Mouse (Mus musculus) activated CD4-positive, CD25-positive, alpha-beta regulatory T cell, adult 4 months (primary cell): ENCODE results near the gene Cyp2s1. TPM values are rescaled to one million over a fixed set of nuclear protein-coding genes. Genes with fewer than 3 reads are reported as not detected.
"Not testable (repeated sequence)": the region's sequence is repeated elsewhere in the genome, so short reads cannot be mapped to it uniquely, and the experiment has no call there.

Experiments
- ATAC-seq: one replicate; pipeline ENCODE4 v1.8.0; 2017
- polyA plus RNA-seq, 2 experiments: library from polyadenylated mRNA; unstranded; fragments of 100-300 nt; shearing (Covaris generic); gene quantifications; one replicate each; pipeline ENCODE4 v1.2.1; 2017

Cyp2s1 gene
- polyA plus RNA-seq, 2 experiments from 2014 or later: 3.2 to 4.9 TPM

DNA sequence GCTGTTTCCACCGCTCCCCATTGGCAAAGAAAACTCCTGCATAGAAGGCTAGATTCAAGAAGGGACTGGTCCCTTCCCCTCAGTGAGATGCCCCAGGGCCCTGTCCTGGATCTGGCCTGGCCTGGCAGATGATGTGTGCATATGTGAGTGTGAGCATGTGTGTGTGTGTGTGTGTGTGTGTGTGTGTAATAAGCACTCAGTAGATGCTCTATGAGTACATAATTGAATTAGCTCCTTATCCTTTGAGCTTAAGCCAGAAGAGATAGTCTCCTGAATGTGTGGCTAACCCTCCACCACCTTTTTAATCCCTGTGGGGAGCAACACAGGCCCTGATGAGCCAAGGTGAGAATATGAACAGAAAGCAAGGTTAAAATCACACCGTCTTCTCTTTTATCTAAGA is 5.0 kb downstream of the Cyp2s1 start:
- no peak for ATAC-seq

DNA sequence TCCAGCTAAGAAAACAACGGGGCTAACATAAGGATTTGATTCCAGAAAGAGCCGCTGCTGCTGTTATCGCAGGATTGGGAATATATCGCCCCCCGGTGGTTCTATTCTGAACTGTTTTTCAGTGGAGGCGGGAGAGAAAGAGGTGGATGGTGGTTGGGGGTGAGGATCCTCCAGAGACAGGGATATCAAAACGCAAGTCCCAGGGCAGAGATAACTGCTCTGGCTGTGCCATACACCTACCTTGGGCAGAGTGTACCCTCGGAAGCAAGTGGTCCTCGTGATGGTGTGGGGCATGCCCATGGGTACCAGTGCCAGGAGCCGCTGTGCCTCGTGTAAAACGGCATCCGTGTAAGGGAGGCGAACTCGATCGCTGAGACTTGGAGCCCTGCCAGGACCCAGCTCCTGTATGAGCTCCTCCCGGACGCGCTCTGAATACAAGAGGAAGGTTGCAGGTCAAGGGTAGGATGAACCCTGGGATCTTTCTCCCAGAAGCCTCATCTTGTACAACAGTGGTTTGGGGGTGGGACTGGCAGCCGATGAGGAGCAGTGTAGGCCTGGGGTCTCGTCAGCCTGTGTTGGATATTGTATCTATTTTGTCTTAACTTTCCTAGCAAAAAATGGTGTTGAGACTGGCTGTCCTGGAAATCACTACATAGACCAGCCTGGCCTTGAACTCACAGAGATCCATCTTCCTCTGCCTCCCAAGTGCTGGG is 10.9 kb downstream of the Cyp2s1 start:
- peak; percentile 57 for ATAC-seq

DNA sequence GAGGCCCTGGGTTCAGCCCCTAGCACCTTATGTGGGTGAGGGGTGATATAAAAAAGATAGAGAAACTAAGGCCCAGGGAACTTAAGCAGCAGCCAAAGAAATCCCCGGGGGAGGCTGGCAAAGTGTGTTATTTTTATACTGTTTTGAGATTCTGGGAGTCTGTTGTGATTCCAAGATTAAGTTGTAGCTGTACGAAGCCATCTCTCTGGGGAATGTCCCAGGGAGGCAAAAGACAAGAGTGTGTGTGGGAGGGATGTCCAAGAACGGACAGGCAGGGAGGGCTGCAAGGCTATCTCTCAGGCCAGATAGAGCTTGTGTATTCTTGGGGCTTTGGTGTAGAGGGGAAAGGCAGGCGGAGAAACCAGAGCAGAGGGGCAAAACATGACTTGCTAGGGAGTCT is 11.9 kb downstream of the Cyp2s1 start:
- ATAC-seq: no peak

DNA sequence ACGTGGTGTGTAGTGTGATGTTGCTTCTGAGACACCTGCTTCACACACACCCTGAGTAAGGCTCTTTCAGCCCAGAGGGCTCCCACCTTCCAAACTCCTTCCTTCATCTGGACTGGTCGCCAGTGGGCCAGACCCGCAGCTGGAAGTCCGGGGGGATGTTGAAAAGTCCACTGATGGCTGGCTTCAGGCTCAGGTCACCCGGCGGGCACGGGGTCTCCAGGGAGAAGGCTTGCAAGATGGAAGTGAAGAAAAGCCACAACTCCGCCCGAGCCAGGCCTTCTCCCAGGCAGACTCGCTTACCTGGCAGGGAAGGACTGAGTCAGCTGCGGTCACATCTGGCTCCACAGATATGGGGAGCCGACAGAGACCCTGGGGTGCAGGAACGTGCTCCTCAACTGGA is 13.3 kb downstream of the Cyp2s1 start:
- ATAC-seq: no peak

DNA sequence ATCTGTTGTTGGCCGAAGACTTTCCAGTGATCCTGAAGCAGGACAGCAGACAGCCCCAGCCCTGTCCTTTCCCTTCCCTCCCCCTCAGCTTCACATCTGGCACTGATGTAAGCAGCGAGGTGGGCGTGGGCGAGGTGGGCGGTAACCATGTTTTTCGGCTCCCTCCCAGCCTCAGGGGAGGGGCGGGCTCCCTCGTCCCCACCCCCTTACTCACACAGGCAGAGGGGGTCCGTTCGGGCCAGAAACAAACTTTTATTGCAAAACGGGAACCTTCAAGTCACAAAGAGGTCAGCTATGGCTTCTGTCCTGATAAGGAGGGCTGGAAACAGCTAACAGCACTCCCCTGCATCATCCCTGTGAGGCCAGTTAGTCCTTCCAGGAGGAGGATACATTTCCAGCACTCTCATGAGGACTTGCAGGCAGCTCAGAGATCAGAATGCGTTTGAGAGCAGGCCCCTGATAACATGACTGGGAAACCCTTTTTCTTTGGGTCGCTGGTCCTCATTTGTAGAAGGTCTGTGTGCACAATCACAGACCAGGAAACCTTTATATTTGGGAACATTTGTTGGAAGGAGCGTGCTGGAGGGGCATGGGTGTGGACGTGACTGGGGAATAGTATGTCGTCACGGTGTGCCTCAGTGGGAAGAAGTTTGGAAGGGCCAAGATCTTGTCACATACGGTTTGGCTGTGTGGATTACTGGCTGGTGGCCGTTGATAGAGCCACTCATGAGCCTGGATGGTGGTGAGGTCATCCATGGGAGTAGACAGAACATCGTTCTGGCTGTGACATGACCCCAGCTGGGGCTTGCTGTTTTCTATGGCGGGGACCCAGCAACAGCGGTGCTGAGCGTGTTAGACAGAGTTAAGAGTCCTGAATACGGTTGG is 14.2 kb downstream of the Cyp2s1 start:
- ATAC-seq: no peak

DNA sequence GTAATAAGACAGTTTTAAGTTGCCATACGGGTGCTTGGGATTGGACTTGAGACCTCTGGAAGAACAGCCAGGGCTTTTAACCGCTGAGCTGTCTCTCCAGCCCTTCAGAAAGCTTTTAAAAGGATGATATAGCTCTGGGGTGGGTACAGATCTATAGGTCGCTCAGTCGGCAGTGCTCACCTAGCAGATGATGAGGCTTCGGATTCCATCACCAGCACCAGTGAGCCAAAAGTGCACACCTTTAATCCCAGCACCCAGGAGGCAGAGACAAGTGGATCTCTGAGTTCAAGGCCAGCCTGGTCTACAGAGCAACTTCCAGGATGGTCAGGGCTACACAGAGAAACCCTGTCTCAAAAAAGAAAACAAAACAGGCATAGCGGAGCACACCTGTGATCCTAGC is 15.7 kb downstream of the Cyp2s1 start:
- ATAC-seq: no peak

DNA sequence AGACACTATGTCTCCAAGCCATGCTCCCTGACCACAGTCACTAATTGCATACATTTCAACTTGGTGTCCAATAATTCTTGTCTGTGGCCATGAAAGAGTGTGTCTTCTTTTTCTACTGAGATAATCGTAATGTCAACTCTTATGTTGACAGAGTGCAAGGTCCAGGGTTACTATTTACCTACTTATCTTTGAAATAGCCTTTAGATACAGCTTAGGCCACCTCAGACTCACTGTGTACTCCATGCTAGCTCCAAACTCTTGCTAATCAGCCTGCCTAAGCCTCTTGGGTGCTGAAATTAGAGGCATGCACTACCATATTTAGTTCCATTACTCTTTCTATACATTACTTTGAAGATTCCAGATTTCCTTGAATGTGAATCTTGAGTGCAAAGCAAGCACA is 17.3 kb downstream of the Cyp2s1 start:
- no peak for ATAC-seq

DNA sequence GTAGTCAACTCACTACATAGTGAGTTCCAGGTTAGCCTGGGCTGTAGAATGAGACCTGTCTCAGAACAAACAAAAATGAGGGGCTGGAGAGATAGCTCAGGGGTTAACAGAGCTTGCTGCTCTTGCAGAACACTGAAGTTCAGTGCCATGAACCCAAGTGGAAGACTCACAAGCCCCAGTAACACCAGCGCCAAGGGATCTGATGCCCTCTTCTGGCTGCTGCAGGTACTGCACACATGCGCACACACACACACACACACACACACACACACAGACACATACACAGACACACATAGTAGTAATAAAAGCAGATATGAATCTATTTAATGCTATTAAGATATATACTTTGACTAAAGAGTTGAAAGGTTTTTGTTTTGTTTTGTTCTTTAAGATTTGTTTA is 18.2 kb downstream of the Cyp2s1 start:
- no peak for ATAC-seq

DNA sequence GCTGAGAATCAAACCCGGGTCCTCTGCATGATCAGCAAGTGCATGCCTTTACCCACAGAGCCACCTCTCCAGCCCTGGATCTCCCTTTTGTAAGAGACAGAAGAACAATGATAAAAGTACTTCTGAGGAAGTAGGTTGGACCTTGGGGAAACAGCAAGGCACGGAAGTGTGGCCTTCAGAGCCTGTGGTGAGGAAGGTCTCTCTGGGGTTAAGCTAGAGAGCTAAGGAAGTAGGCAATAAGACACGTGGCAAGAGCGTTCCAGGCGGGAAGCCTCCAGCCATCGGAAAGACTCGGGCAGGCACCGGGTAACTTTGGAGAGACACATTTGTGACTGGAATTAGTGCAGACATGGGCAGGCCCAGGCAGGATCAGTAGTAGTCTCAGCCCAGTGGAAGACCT is 21.9 kb downstream of the Cyp2s1 start:
- ATAC-seq: no peak

DNA sequence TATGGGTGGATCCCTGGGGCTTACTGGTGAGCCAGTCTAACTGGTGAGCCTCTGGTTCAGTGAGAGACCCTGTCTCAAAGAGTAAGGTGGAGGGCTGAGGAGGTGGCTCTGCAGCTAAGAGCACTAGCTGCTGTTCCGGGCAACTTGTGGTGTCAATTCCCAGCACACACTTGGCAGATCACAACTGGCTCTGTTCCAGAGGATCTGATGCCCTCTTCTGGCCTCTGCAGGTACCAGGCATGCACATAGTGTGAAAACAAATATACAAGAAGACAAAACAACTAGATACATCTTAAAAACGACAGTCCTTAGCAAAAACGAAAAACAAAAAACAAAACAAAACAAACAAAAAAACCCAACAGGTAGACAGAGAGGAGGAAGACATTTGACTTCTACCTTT is 23.0 kb downstream of the Cyp2s1 start:
- ATAC-seq: no peak

DNA sequence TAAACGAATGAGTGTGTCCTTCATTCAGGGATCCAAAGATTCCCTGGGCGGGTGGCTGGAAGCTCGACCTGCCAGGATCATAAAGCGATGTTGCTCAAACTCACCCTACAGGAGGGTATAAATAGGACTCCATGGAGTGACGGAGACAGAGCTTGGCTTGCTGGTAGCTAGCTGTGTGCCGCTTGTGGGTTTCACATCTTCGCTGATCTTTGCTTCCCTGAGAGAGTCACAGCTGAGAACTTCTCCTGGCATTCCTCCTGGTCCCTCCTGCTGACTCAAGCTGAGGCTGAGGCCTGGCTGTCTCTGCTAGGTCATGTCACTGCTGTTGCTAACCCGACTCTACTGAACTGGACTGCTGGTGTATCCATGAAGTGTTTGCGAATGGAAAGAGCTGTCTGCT is 23.7 kb downstream of the Cyp2s1 start:
- ATAC-seq: not testable (repeated sequence)

DNA sequence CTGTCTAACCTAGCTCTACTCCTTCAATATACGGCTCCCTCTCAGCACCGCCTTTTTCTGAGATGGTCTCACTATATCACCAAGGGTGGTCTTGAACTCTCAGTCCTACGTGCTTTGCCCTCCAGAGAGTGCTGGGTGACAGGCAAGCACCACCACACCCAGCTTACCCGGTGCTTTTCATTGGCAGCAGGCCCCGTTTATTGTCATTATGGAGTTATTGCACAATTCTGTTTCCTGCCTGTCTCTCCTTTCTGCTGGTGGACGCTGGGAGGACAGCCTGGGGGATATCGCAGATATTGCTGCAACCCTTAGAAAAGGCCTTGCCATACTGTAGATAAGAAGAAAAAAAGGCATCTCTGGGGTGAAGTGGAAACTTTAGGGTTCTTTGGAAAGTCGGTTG is 26.1 kb downstream of the Cyp2s1 start:
- no peak for ATAC-seq

DNA sequence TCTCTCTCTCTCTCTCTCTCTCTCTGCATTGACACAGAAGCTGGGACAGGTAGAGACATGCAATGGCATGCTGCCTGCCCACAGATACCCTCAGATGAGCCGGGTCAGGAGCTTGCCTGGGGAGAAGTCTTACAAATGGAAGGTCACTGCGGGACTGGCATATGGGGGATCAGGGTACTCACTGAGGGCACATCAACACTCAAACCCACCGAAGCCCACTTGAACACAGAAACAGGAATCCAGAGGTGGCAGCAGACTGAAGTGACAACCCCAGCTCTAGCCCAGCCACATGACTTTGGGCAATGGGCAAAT is 27.6 kb downstream of the Cyp2s1 start:
- no peak for ATAC-seq

DNA sequence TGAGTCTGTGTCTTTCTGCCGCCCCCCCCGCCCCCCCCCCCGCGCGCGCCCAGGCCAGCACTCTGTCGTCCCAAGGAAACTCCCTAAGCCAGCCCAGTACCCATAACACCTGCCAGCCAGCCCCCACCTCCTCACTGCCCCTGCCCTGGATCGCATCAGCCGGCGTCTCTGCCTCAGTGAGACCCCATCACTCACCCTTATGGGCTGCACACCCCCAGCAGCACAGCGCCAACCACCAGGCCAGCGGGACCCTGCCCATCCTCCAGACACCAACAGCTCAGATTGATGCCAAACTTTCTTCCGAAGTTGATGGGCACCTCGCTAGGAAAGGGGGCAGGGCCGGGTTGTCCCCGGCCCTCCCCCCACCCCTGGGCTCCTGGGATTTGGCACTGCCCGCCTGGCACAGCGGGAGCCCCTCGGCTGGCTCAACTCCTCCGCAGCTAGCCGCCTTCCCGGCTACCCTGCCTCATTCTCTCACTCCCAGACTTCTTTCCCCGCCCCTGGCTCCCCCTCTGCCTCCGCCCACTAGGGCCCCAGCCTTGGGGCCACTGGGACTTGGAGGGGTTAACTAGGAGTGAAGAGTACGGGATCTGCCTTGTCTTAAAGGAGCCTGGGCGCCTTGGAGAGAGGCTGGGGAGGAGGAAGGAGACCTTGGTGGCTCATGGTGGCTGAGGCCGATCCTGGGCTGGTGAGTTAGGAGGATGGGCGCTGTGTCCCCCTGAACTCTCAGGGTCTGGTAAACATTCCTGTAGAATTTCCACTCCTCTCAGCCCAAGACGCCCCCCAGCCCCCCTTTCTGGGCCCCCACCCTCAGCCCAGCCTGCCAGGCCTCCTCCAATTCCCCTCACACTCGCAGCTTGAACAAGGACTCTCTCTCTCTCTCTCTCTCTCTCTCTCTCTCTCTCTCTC is 28.2 kb downstream of the Cyp2s1 start, which contains the start of gene Axl:
Gene Axl (minus strand): TSS at position 486 of the 909 bp plus-strand sequence.
- no peak for ATAC-seq

DNA sequence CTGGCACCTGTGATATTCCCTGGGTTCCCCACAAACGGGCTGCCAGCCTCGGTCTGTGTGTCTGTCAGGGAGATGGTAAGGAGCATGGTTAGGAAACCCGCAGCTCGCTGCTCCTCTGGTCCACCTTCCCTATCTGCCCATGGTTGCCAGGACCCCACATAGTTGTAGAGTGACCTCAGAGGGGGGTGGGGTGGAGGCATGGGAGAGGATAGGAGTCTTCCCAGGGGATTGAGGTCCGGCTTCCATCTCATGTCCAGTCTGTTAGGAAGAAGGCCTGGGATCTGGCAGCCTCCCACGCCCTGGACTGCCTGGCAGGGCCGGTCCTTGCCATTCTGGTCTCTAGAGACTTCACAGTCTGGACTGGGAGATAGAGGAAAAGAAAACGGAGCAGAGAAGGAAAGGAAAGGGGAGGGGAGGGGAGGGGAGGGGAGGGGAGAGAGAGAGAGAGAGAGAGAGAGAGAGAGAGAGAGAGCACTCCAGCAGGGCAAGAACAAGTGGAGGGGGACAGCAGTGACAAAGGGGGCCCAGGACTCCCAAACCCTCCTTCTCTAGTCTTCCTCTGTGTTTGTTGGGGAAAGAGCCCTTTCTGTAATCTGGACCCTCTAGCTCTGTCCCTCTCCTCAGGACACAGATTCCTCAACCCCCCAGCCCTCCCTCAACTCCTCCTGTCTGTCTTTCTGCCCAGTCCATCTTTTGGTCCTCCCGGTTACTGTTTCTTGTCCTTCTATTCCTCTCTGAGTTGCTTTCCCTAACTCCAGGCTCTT is 29.1 kb downstream of the Cyp2s1 start:
- no peak for ATAC-seq

DNA sequence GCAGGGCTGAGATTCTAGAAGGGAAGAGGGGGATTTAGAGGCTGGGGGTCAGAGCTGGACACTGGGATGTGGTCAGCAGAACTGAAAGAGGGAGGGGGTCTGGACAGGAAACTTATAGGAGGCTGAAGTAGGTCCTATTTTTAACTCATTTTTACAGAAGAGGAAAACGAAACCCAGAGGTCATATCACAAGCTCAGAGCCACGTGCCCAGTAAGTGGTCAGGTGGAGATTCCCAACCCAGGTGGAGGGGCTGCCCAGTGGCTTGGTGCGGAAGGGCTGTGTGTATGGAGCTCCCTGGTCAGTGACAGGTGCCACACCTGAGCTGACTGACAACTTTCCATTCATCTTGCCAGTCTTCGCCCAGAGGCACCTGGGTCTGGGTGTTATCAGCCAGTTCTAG is 29.7 kb downstream of the Cyp2s1 start:
- no peak for ATAC-seq

DNA sequence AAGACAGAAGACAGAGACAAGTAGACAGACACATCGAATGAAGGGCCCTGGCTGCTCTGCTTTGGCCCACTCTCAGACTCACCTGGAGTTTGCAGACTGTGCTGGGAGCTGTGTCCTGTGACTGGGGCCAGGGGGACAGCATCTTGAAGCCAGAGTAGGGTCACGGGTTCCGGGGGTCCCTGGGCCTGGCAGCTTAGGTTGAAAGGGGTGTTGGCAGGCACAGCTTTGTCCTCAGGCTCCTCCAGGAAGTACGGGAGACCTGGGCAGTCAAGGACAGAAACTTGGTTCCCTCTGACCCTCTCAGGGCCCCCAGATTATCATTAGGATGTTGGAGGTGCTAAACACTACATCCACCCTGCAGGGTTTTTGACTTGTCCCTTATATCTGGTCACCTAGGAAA is 31.0 kb downstream of the Cyp2s1 start:
- ATAC-seq: no peak

DNA sequence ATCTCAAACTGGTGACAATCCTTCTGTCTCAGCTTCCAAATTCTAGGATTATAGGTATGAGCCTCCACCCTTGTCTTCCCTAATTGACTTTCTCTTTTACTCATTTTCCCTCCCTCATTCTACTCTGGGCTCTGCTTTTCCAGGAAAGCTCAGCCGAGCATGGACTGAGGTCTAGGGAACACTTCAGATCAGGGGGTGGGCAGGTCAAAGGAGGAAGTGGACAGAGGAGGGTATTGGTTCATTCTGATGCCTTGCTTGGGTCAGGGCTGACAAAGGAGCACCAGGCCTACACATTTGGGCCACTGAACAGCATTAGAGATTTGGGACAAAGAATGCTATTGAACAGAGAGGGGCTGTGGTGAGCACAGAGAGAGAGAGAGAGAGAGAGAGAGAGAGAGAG is 31.9 kb downstream of the Cyp2s1 start:
- no peak for ATAC-seq

DNA sequence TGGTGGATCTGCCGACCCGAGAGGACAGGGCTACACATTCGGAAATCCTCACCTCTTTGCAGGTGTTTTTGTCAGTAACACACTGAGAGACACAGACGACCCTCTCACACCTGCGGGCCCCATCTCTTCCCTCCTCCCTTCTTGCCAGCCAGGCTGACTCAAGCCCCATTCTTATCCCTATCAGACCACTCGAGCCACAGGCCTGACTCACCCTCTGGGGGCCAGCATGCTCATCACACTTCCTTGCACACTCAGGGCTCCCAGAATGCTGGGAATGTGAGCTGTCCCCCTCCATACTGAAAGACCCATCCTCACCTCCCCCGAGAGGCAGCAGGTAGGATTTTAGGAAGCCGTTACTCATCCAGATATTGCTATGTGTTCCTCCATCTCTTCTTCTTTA is 33.0 kb downstream of the Cyp2s1 start:
- ATAC-seq: no peak

DNA sequence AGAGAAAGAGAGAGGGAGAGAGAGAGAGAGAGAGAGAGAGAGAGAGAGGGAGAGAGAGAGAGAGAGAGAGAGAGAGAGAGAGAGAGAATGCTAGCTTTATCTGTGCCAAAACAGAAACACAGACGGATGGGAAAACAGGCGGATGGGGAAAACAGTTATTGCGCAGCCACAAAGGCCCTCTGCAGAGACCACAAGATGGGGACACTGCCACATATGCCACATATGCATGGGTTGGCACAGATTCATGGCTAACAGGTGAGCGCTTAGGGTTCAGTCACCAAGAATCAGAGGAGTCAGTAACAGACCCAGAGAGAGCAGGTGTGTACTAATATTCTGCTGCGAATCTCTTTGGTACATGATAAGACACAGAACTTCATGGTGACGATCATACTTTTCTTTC is 34.0 kb downstream of the Cyp2s1 start:
- no peak for ATAC-seq

DNA sequence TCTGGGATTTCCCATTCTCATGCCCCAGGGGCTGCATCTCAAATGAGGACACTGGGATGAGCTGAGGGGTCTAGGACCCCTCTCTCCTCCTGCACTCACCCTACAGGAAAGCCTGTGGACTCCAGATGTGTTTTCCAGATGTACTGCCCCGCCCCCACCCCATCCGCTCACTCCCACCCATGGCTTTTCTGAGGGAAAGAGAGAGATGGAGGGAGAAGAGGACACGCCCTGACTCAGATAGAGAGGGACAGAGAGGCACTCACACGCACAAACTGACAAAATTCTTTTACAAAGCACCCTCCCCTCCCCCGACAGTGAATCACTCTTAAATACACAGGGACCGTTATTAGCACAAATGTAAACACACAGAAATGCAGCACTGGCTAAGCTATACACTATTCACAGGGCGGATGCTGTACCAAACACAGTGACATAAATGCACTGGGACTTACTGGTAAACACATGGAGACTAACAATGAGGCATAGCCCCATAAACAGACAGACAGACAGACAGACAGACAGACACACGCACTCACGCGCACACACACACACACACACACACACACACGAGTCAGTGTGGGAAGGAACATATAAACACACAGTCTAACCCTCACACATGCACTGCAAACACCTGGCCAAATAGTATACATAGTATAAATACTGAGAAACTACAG is 34.6 kb downstream of the Cyp2s1 start:
- peak; percentile 55 for ATAC-seq
